In the genomic region with DNA sequence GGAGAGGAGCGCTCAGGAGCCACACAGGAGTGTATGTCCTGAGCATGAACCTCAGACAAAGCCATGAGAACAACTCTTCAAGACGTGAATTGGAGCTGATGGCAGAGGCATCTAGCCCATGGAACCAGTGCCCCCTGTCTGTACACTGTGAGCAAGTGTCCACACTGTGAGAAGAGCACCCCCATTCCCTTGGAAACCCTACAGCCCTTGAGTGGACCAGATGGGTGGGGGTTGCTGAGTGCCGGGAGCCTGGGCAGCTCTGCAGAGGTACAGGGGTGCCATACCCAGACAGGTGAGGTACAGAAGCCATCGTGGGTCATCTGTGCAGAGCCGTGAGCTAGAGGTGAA, we compare ENCODE assay signal across 14 mouse cellular contexts. TPM values are rescaled to one million over a fixed set of nuclear protein-coding genes. Genes with fewer than 3 reads are reported as not detected.
DNase-seq lines count a peak whose midpoint lies in the region; ATAC-seq lines count a peak whose summit lies in the region.
"Had no signal": no experiment of that assay in that cellular context is flagged by ENCODE, and none has a peak within 500 bp of the region (broad histone marks: within the 10 kb centered on the region; RNA-seq: fewer than 3 reads in every experiment).

No protein-coding gene starts in this region.

- H3K36me3 ChIP-seq in hindbrain, embryonic 10.5 days = no peaks in the 10 kb centered on the region
- H3K36me3 ChIP-seq in hindbrain, embryonic 11.5 days (ENCODE audit: control insufficient read depth, insufficient read depth, low read length) = no peaks in the 10 kb centered on the region
- H3K36me3 ChIP-seq in embryonic facial prominence, embryonic 10.5 days (replicated peaks) = no peaks in the 10 kb centered on the region
- no peaks in the 10 kb centered on the region for H3K36me3 ChIP-seq in forebrain, embryonic 13.5 days (ENCODE audit: poor library complexity, severe bottlenecking)

- no peak for ATAC-seq in hindbrain, embryonic 11.5 days (ENCODE audit: low FRiP score)
- ATAC-seq in forebrain, embryonic 13.5 days = peak; percentile 40; the same call in 1 of the 2 replicates
- peak; percentile 20; the same call in 1 of the 2 replicates for ATAC-seq in megakaryocyte progenitor cell, adult 5-6 weeks (replicated peaks; ENCODE audit: poor library complexity)

- peaks cover 18% of the 10 kb centered on the region for H3K27me3 ChIP-seq in hindbrain, embryonic 10.5 days (ENCODE audit: insufficient read depth, poor library complexity, severe bottlenecking)
- H3K27me3 ChIP-seq in hindbrain, embryonic 11.5 days (ENCODE audit: control insufficient read depth, insufficient read depth, low read length) = no peaks in the 10 kb centered on the region
- H3K27me3 ChIP-seq in embryonic facial prominence, embryonic 10.5 days (replicated peaks; ENCODE audit: low read depth, poor library complexity, severe bottlenecking) = peaks cover 31% of the 10 kb centered on the region
- H3K27me3 ChIP-seq in forebrain, embryonic 13.5 days = no peaks in the 10 kb centered on the region

- H3K27ac ChIP-seq in hindbrain, embryonic 10.5 days = peak overlapping the region; percentile 0; the same call in 1 of the 2 replicates
- no peak overlapping the region for H3K27ac ChIP-seq in hindbrain, embryonic 11.5 days (ENCODE audit: low read depth, low read length)
- H3K27ac ChIP-seq in embryonic facial prominence, embryonic 10.5 days (replicated peaks) = peak overlapping the region; percentile 48; the same call in 1 of the 2 replicates
- H3K27ac ChIP-seq in forebrain, embryonic 13.5 days = peak overlapping the region; percentile 85
- H3K27ac ChIP-seq: heart, adult 2 months had no signal

- H3K4me3 ChIP-seq in hindbrain, embryonic 10.5 days = no peak overlapping the region
- H3K4me3 ChIP-seq in hindbrain, embryonic 11.5 days (ENCODE audit: low read depth, low read length) = no peak overlapping the region
- H3K4me3 ChIP-seq in embryonic facial prominence, embryonic 10.5 days = no peak overlapping the region
- no peak overlapping the region for H3K4me3 ChIP-seq in forebrain, embryonic 13.5 days
- H3K4me3 ChIP-seq: erythroblast, embryonic 14.5 days; heart, adult 2 months; myocyte had no signal

- no peak overlapping the region for H3K9ac ChIP-seq in hindbrain, embryonic 11.5 days (ENCODE audit: low read depth, low read length)
- H3K9ac ChIP-seq in forebrain, embryonic 13.5 days = no peak overlapping the region

- H3K4me2 ChIP-seq in hindbrain, embryonic 11.5 days (replicated peaks; ENCODE audit: low read depth, low read length) = no peak overlapping the region
- H3K4me2 ChIP-seq in forebrain, embryonic 13.5 days = peak overlapping the region; percentile 25; the same call in 1 of the 2 replicates

- H3K4me1 ChIP-seq in hindbrain, embryonic 10.5 days (replicated peaks) = peaks cover 15% of the 10 kb centered on the region
- no peaks in the 10 kb centered on the region for H3K4me1 ChIP-seq in hindbrain, embryonic 11.5 days (replicated peaks; ENCODE audit: control insufficient read depth, insufficient read depth, low read length)
- H3K4me1 ChIP-seq in embryonic facial prominence, embryonic 10.5 days = peaks cover 16% of the 10 kb centered on the region
- peaks cover 36% of the 10 kb centered on the region for H3K4me1 ChIP-seq in forebrain, embryonic 13.5 days

- no peaks in the 10 kb centered on the region for H3K9me3 ChIP-seq in hindbrain, embryonic 10.5 days
- H3K9me3 ChIP-seq in hindbrain, embryonic 11.5 days (ENCODE audit: control insufficient read depth, low read length) = no peaks in the 10 kb centered on the region
- no peaks in the 10 kb centered on the region for H3K9me3 ChIP-seq in embryonic facial prominence, embryonic 10.5 days
- H3K9me3 ChIP-seq in forebrain, embryonic 13.5 days (replicated peaks) = no peaks in the 10 kb centered on the region

- 82% methylated on average over 5 of the region's 5 CpGs for WGBS in hindbrain, embryonic 10.5 days
- whole genome bisulfite sequencing in hindbrain, embryonic 11.5 days = 75% methylated on average over 5 of the region's 5 CpGs
- WGBS in embryonic facial prominence, embryonic 10.5 days = 76% methylated on average over 5 of the region's 5 CpGs
- WGBS in forebrain, embryonic 13.5 days = 60% methylated on average over 5 of the region's 5 CpGs

- DNase-seq in hindbrain, embryonic 10.5 days (ENCODE audit: low spot score) = no peak
- DNase-seq in hindbrain, embryonic 11.5 days (ENCODE audit: low spot score) = no peak
- DNase-seq in embryonic facial prominence, embryonic 10.5 days (ENCODE audit: low spot score) = no peak
- no peak for DNase-seq in urinary bladder, postnatal 10 days (ENCODE audit: low spot score)
- DNase-seq in left cerebral cortex, adult 18-20 months (ENCODE audit: low spot score in 2 of 2) = no peak
- DNase-seq in kidney, adult 8-10 months = no peak

RNA-seq across cellular contexts. Expression of gene Smarcd3, which starts 11.9 kb away (rescaled TPM):
- 22.8 and 35.7 TPM in 2 replicates for polyA plus RNA-seq in hindbrain, embryonic 10.5 days (2016; fragmentation: Nextera tagmentation; extraction: Ambion mirVana)
- polyA plus RNA-seq in hindbrain, embryonic 11.5 days (2014; fragmentation: Nextera tagmentation; extraction: Ambion mirVana) = 42.3 and 45.9 TPM in 2 replicates
- 22.2 and 24.8 TPM in 2 replicates for polyA plus RNA-seq in embryonic facial prominence, embryonic 10.5 days (2016; fragmentation: Nextera tagmentation; extraction: Ambion mirVana)
- 111 and 114 TPM in 2 replicates for polyA plus RNA-seq in forebrain, embryonic 13.5 days (2015; fragmentation: Nextera tagmentation; extraction: Ambion mirVana)
- total RNA-seq in megakaryocyte progenitor cell, adult 5-6 weeks (2015) = not detected in 2 replicates
- total RNA-seq in megakaryocyte progenitor cell, adult 5-6 weeks (2017) = 0.08 TPM in 1 of 2 replicates, not detected in the other
- 100 to 1,000 TPM in 1 of 2 experiments, 10 to 100 TPM in 1; 93.6 to 103 TPM for total RNA-seq in left cerebral cortex, adult 18-20 months (2021)
- polyA plus RNA-seq: erythroblast, embryonic 14.5 days had no signal

RNA-seq across cellular contexts. Expression of gene Chpf2, which starts 25.7 kb away (rescaled TPM):
- 16.5 and 19.3 TPM in 2 replicates for polyA plus RNA-seq in hindbrain, embryonic 10.5 days (2016; fragmentation: Nextera tagmentation; extraction: Ambion mirVana)
- polyA plus RNA-seq in hindbrain, embryonic 11.5 days (2014; fragmentation: Nextera tagmentation; extraction: Ambion mirVana) = 8.6 and 8.7 TPM in 2 replicates
- 14.8 and 19.6 TPM in 2 replicates for polyA plus RNA-seq in embryonic facial prominence, embryonic 10.5 days (2016; fragmentation: Nextera tagmentation; extraction: Ambion mirVana)
- 15.0 and 17.2 TPM in 2 replicates for polyA plus RNA-seq in forebrain, embryonic 13.5 days (2015; fragmentation: Nextera tagmentation; extraction: Ambion mirVana)
- total RNA-seq in megakaryocyte progenitor cell, adult 5-6 weeks (2015) = 4.7 and 5.9 TPM in 2 replicates
- 12.4 and 35.1 TPM in 2 replicates for total RNA-seq in megakaryocyte progenitor cell, adult 5-6 weeks (2017)
- 10 to 100 TPM; 65.9 to 76.4 TPM for total RNA-seq in left cerebral cortex, adult 18-20 months (2021)

RNA-seq across cellular contexts. Expression of gene Abcf2, which starts 35.0 kb away (rescaled TPM):
- polyA plus RNA-seq in hindbrain, embryonic 10.5 days (2016; fragmentation: Nextera tagmentation; extraction: Ambion mirVana) = 125 and 159 TPM in 2 replicates
- polyA plus RNA-seq in hindbrain, embryonic 11.5 days (2014; fragmentation: Nextera tagmentation; extraction: Ambion mirVana) = 121 and 136 TPM in 2 replicates
- 181 and 183 TPM in 2 replicates for polyA plus RNA-seq in embryonic facial prominence, embryonic 10.5 days (2016; fragmentation: Nextera tagmentation; extraction: Ambion mirVana)
- 117 and 124 TPM in 2 replicates for polyA plus RNA-seq in forebrain, embryonic 13.5 days (2015; fragmentation: Nextera tagmentation; extraction: Ambion mirVana)
- 45.4 and 46.0 TPM in 2 replicates for total RNA-seq in megakaryocyte progenitor cell, adult 5-6 weeks (2015)
- total RNA-seq in megakaryocyte progenitor cell, adult 5-6 weeks (2017) = 113 and 115 TPM in 2 replicates
- 10 to 100 TPM; 89.7 to 90.5 TPM for total RNA-seq in left cerebral cortex, adult 18-20 months (2021)

RNA-seq across cellular contexts. Expression of gene 4931409K22Rik, which starts 55.7 kb away (rescaled TPM):
- polyA plus RNA-seq in hindbrain, embryonic 10.5 days (2016; fragmentation: Nextera tagmentation; extraction: Ambion mirVana) = 0.07 and 0.10 TPM in 2 replicates
- polyA plus RNA-seq in hindbrain, embryonic 11.5 days (2014; fragmentation: Nextera tagmentation; extraction: Ambion mirVana) = 0.14 TPM in 1 of 2 replicates, not detected in the other
- 0.07 and 0.08 TPM in 2 replicates for polyA plus RNA-seq in embryonic facial prominence, embryonic 10.5 days (2016; fragmentation: Nextera tagmentation; extraction: Ambion mirVana)
- polyA plus RNA-seq in forebrain, embryonic 13.5 days (2015; fragmentation: Nextera tagmentation; extraction: Ambion mirVana) = 0.62 TPM in 2 replicates
- not detected in 2 replicates for total RNA-seq in megakaryocyte progenitor cell, adult 5-6 weeks (2015)
- total RNA-seq in megakaryocyte progenitor cell, adult 5-6 weeks (2017) = not detected in 2 replicates
- total RNA-seq in left cerebral cortex, adult 18-20 months (2021) = not detected
- total RNA-seq: adrenal gland, postnatal 10 days; heart, adult 2 months had no signal
- polyA plus RNA-seq: cerebellum, adult 2 months; erythroblast, embryonic 14.5 days; liver, embryonic 16.5 days; myocyte had no signal
